Mouse (Mus musculus) testis, postnatal 14 days (tissue): ENCODE results near the gene Efna2.
A peak's percentile ranks its signal among the peaks of the same experiment; 100 is the strongest.
"Not testable (repeated sequence)": the region's sequence is repeated elsewhere in the genome, so short reads cannot be mapped to it uniquely, and the experiment has no call there.

Source experiments
- DNase-seq: peaks from one replicate; pipeline ENCODE4 v3.0.0; 2021; ENCODE audit warnings: low spot score

Efna2 gene

DNA sequence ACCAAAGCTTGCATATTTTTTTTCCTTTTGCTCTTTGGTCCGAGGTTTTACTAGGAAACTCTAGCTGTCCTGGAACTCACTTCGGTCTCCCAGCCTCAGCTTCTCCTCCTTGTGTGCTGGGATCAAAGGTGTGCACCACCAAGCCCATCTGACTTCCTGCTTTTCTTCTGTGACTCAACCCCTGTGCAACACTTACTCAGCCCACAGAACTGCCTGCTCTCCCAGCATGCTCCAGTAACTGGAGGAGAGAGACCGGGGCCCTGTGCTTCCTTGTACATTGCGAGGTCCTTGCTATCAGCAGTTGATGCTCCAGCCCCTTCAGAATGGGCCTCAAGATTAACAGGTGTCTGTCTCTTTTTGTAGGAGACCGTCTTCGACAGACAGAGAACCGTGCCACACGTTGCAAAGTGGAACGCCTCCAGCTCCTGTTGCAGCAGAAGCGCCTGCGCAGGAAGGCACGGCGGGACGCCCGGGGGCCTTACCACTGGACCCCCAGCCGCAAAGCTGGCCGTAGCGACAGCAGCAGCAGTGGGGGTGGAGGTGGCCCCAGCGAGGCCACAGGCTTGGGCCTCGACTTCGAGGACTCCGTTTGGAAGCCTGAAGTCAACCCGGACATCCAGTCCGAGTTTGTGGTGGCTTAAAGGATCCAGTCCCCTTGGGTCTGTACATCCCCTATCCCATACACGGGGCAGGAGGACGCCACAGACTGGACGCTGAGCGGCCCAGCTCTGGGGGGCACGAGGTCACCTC, 23.1 kb upstream of the Efna2 start:
- no peak for DNase-seq

DNA sequence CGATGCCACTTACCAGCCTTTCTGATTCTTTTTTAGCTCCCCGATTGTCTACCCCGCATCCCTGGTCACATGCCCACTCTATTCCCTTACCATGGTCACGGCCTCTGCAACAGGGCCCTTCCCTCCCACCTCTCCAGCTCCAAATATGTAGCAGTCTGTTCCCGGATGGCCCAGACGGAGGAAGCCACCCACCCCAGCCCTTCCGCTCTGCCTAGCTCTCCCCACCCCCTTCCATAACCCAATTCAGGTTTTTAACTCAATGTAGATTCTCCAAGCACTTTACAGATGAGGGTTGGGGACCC, 22.6 kb upstream of the Efna2 start:
- DNase-seq: no peak

DNA sequence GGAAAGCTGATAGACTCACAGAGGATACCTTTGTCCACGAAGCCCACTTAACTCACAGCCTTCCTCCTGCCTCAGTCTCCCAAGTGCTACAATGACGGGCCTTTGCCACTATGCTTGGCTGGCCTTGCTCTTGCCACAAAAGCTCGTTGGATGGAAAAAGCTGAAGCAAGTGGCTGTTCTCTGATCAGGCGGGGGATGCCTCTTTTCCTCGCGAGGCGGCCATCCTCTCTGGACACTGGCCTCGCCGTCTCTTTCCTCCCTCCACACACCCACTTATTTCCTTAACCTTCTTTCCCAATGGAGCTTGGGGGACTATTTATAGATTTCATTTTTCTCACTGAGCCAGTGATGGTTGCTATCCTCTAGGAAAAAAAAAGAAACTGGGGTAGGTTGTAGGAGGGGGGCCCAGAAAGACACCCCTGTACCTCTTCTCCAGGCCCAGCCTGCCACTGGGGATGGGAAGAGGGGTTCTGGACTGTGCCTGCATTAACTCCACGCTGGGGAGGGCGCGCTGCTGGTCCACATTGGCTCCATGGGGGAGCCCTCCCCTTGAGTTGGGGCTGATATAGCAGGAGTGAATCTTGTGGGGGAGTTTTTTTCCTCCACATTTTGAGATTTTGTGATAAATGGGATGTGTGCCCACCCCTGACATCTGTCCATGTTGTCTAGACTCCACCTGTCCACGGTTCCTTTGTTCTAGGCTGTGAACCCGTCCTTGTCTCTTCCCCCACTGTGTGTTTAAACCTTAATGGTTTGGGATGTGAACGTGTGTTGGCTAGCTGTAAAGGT, 21.9 kb upstream of the Efna2 start:
- DNase-seq: no peak

DNA sequence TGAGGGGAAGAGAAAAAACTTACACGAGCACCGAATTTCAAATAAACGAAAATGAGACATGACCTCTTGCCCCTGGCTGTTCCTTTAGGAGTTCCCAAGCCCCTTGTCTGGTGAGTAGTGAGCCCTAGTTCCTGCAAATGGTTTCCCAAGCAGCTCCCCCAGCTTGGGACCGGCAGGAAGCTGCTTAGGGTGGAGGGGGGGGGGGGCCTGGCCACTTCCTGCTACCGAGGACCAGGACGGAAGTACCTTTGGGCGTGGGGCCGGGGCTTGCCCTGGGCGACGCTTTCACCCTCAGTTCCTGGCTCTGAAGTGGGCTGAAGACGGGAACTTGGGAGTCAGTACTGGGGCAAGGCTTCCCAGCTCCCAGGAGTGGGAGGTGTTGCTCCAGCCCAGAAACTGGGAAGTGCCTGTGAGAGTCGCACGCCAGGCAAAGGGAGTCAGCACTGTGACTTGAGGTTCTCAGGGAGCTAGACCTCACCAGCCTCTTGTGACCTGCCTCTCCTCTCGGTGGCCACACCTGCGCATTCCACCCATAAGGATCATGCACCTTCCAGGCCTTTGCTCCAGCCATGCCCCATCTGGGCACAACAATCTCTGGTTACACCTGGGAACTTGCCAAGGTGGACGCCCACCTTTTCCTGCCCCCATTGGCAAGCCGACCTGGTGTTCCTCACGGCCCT, 20.8 kb upstream of the Efna2 start:
- peak; percentile 64 for DNase-seq

DNA sequence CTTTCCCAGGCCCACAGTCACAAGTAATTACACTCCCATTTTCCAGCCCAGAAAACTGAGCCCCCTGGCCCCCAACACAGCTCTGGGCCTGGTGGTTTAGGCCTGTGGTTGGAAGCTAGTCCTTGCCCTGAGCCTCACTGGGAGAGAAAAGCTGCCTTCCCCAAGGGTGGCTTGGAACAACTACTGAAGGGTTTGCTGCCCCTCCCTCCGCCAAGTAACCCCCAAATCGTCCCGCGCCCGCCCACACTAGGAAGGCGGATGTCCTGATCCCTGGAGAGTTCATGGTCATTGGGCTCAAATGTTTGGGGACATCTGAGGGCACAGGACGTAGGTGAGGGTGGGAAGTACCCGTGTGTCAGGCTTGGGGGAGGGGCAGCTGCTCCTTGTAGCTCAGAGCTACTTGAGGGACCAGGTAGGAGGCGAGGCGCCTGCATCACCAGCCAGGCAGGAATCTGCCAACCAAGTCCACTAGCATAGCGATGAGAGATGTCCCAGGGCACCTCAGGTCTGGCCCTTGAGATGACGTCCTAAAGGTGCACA, 20.2 kb upstream of the Efna2 start:
- peak; percentile 68 for DNase-seq

DNA sequence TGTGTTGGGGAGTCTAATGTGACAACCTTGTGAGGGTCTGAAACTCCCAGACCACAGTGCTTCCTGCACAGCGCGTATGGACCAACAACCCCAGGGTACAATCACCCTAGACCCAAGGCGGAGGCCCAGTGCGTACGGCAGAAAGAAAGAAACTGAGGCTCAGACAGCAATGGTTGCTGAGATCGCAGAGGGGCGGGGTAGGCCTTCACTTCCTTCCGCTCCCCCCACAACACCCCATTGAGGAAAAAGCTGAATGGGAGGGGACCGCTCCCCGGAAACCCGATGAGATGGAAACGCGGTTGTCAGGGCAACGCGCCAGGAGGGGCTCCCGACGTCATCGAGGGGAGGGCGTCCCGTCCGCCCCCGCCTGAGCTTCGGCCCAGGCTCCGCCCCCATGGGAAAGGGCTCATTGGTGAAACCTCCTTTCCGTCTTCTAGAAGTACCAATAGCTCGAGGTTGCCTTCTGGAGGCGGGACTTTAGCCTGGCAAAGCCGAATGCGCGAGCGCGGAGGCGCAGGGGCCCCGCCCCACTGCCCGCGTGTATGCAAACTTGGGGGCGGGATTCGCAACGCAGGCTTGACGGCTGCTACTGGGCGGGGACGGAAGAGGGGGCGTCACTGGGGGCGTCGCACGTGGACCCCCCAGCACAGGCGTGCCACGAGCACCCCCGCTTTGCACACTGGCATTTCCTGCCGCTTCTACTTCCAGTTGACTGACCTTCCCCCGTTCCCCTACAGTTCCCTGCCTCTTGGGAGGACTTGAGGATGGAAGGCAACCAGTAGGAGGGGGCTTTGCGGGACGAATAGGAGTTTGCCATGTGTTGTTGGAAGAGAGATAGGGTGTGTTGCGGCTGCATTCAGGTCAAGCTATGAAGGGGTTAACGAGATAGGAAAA, 19.5 kb upstream of the Efna2 start:
- DNase-seq: peak; percentile 97

DNA sequence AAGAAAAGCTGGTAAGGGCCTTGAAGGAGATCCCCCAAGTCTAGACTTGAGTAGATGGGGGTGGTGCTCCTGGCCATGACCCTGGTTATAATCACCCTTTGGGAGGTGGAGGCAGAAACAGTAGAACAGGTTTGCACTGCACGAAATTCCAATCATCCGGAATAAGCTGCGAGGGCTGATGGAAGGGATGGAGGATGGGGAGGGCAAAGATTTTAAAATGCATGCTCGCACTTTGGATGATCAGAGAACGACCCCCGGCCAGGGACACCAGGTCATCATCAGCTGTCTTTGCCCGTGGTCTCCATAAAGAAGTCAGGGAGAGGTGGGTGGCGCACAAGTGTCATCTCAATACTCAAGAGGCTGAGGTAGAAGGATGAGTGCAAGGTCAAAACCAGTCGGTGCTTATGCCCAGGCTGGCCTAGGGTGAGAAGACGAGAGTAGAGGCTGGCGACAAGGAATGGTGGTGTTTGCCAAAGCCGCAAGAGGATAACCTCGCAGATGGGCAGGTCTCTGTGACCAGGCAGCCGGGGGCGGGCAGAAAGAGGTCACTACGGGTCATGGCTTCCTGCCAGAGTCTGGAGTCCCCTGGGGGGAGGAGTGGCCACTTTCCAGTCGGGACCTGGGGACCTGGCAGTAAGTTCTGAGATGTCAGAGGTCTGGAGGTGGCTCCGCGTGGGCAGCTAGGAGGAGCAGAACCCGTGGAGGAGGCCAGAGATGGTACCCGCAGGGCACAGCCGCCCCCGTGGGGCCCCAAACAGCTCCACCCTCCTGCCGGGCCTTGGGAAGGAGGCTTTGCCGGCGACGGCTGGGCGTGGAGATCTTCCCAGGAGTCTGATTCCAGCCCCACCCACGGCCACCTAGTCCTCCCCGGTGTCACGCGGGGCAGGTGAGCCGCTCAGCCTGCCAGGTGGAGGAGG, 18.6 kb upstream of the Efna2 start:
- DNase-seq: peak; percentile 87

DNA sequence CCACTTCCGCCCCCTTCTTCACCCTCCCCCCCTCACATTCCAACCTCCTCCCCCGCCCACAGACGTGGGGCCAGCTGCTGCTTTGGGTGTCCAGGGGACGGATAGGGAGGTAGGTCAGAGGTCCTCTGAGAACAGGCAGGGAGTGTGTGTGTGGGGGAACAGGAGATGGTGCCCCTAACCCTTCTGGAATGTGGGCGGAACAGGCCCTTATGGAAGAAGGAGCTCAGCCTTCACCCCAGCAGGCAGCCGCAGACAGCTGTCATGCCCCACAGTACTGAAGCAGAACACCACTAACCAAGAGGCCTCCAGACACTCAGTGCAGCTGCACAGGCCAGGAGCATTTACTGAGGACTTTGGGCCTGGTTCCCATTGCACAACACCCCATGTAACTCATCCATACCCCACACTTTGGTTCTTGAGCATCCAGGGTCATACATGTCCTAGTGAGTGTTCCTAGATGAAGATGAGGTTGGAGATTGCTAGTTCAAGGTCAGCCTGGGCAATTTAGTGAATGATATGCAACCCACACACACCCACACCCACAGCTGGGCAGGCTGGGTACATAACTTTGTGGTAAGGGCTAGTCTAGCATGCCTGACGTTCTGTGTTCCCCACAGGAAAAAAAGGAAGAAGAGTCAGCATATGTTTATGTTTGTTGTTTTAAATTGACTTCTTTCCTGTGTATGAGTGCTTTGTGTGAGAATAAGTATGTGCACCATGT, 17.6 kb upstream of the Efna2 start:
- DNase-seq: peak; percentile 68

DNA sequence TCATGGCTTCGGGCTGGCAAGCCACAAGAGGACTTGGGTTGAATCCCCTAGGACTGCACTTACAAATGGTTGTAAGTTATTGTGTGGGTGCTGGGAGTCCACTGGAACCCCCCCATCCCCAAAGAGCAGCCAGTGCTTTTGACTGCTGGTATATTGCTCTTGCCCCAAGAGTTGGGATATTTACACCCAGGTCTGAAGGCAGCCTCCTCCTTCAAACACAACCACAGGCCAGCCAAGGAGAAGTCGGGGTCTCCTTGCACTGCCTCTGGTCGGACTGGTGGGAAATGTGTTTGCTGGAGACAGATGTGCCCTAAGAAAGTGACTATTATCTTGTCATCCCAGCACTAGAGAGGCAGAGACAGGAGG, 17.1 kb upstream of the Efna2 start:
- no peak for DNase-seq

DNA sequence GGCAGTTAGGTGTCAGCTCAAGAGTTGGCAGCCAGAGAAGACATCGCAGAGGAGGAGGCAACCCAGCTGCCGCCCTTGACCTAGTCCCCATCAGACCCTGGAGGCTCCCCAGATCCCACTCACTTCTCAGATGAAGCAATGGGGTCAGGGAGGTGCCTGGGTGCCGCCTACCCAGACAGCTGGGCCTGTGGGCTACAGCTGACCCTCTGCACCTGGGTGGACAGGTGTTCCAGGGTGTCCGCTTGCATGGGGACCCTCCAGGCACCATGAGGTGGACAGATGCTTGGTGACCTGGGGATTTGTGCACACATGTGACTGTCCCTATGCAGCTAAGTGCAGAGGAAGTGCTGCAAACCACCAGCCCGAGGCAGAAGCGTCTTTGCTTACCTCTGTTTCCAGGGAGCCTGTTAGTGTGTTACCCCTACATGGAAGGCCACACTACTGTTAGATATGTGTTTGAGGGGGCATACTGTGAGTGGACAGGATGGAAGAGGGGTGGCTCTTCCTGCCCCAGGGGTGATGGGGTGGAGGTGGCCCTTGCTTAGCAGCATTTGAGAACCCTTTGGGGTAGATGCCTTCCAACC, 16.5 kb upstream of the Efna2 start:
- no peak for DNase-seq

DNA sequence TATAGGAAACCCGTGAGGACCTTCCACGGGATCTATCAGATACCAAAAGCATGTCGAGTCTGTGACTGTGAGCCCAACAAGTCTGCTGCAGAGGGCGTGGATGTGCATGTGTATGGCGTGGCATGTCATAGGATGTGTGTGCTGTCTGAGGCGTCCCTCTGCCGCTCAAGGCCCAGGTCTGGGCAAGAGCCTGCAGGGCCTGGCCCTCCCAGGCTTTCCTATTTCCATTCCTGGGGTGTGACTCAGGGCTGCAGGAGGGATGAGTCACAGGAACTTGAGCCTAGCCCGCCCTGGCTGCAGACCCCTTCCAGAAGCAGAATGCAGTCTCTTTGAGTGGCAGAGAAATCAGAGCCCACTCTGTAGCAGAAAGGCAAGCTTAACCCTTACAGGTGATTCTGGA, 15.6 kb upstream of the Efna2 start:
- DNase-seq: no peak

DNA sequence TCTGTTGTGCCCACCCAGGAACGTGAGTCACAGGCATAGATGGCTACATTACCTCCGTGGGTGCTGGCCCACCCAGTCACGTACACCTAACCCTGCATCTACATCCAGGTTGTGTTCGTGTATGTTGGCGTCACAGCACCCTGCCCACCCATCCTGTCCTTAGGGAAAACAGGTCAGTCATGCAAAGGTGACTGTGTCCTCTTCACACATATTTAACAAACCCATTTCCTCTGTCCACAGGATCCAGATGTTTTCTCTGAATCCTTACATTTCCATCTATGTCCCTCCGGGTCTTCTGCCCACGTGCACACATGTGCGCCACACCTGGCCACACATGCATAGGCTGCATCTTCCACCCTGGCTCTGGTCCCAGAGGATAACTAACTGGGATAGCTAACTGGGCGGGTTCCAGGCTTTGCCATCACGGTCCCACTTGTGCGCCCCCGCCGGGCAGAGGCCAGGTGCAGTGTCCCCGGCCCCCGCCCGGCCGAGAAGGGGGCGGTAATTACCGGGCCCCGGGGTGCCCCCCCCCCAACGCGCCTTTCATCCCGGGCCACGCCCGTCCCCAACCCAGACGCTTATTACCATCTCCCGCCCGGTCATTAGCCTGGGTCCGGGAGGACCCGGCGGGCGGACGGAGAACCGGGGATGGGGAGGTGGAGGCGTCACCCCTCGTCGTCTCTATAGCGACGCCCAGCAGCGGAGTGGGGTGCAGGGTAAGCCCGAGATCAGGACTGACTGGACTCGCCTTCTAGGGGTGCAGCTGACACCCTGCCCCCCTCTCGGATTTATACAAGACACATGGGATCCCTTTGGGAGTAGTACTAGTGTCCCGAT, 14.9 kb upstream of the Efna2 start:
- DNase-seq: no peak

DNA sequence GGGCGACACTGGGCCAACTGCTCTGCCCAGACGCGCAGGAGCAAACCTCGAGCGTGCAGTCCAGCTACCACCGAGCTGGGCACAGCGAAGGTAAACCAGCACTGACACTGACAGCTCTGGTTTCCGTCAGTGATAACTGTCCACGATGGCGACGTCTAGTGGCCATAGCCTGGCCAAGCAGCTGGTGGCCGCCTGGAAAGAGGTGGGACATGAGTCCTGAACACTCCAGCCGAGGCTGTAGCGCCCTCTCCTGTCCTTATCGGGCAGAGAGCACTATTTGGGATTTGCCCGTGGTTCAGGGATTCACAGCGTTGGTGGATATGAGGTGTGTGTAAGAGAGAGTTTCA, 14.3 kb upstream of the Efna2 start:
- DNase-seq: peak; percentile 89

DNA sequence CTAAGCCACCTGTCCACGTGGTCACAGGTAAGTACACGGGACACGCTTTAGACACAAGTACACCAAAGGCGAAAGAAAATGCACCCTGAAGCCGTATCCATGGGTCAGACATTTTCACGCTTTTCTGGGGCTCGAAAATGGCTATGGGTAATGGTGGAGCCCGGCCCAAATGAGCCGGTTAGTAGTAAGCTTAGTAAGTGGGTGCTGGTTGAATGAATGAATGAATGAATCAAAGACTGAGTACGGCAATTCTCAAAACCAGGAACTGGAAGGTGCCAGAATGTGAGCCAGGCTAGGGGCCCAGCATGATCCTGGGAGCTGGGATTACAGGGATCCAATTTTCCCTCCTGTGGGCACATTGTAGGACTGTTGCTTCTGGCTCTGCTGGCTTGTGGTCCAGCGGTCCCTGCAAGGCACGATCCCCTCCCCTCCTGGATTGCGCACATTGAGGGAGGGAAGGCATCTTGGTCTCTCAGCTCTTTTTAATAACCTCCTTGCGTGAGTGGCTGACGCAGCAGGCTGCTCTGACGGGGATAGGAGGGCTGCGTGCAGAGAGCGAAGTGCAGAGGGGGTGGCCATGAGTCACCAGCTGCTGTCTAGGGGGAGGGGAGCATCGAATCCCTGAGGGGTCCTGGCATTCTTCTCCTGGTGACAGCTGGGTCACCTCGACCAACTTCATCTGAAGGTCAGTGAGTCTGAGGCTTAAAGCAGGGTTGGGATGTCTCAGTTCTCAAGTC, 13.7 kb upstream of the Efna2 start, which contains the start of gene Cirbp:
TSS of gene Cirbp (plus strand) at position 594 of the 737 bp plus-strand sequence.
- DNase-seq: no peak

DNA sequence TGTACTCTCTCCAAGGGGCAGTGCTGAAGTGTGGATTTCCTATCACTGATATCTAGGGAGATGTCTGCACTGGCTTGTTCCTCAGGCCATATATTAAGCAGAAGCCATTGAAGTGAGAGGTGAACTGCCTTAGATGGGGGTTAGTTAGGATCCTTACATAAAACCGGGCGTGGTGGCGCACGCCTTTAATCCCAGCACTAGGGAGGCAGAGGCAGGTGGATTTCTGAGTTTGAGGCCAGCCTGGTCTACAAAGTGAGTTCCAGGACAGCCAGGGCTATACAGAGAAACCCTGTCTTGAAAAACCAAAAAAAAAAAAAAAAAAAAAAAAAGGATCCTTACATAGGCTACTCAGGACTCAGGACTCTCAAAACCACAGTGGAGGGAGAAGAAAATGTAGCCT, 13.1 kb upstream of the Efna2 start:
- not testable (repeated sequence) for DNase-seq

DNA sequence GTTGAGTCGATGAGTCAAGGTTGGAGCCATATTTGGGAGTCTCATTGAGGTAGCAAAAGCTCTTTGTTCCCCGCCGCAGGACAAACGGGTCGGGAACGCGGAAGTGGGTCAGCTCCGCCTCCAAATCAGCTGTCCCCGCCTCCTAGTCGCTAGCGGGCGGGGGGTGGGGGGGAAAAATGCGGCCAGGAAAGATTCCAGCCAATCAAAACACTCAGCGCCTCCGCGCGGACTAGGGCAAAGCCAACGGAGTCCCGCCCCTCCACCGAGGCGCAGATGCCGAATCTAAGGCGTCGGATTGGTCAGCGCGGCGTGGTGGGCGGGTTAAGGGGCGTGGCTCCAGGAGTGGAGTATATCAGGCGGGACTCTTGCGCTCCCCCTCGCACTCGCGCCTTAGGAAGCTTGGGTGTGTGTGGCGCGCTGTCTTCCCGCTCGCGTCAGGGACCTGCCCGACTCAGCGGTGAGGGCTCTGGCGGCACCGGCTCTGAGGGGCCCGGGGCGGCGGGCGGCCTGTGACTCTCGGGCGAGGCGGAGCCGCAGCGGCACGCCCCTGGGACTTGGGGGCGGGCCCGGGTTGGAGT, 11.7 kb upstream of the Efna2 start:
- peak; percentile 98 for DNase-seq

DNA sequence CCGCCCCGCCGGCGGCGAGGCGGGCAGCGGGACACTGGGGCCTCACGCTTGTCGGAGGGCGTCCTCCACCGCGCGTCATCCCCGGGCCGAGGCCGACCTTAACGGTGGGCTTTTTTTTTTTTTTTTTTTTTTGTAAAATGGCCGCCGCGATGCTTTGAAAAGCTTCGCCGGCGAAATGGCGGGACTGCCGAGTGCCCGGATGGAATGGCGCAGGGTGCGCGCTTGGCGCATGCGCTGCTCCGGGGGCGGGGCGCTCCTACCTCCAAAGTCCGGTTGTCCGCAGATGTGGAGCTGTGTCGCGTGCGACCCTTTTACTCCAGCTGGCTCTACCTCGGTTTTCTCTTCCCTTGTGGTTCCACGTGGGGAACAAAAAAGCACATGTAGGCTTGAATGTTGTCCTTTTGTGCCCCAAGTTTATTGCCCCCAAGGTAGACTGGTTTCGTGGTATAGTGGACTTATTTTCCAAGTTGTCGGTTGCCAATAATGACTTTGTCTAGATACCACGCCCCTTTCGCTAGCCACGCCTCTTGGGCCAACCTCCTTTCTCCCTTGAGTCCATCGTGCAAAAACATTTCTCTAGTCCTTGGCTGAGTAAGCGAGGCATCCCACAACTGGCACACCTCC, 11.1 kb upstream of the Efna2 start:
- DNase-seq: peak; percentile 93
